Mouse (Mus musculus): ENCODE results near the gene Brinp2.

Brinp2 gene

DNA sequence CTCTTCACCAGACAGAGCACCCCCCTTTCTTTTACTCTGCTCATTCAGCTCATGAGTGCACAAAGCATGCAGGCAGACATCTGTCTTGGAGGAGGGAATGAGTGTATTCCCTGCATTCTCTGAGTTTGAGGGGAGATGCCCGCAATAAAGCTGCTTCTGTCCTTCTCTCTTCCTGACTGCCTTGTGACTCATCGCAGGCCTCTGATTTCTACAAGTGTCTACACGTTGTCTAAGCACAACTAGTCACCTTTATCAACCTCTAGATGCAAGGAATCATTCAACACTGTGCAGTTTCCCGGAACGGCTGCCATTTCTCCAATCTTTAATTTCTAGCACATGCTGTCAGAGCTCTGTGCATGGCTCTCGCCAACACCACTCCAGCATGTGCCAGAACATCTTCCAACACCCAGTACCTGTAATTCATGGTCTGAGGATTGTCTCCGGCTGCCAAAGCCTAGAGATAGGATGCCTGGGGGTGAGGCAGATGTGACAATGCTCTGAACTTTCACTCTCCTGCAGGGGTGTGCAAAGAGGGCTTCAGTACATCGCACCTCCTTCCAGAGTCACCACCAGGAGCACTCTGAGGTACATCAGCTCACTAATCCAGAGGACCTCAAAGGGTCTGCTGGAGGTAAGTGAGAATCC, 59.7 kb downstream of the Brinp2 start:
- DNase-seq (ENCODE audit: low read depth in 1 of 2, low spot score in 2 of 2): no peak

DNA sequence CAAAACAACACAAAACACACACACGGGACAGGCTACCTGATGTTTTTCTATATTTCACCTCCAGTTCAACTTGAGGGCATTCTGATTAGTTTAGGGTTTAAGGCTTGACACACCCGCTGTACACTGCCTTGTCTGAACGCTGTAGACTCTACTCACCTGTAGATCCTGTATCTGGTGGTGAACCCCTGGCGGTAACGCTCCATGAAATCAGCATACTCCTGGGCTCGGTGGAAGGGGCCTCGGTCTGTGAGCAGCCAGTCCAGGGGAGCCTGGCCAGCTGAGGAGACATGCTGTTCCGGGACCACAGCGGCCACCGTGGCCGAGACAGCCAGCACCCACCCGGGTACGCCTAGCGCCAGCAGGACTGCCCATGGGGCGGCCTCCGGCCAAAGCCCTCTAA, 60.9 kb downstream of the Brinp2 start:
- DNase-seq (ENCODE audit: low read depth in 1 of 2, low spot score in 2 of 2): no peak

DNA sequence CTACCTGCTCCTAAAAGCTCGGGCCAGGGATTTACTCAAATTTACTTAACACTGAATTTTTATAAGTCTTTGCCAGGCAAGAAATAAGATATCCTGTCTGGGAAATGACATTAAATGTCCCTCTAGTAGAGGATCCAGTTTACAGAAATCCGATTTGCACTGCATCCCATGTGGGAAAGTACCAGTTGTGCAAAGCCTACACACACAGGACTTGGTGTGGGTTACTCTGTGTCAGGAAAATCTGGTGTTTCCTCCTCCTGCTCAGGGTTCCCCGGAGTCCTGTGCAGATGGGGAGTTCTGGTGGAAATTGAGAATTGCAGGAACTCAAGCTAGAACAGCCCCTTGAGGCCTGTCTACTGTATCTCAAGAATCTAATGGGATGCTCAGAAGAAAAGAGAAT, 70.9 kb downstream of the Brinp2 start:
- no peak for DNase-seq (ENCODE audit: low read depth in 1 of 2, low spot score in 2 of 2)

DNA sequence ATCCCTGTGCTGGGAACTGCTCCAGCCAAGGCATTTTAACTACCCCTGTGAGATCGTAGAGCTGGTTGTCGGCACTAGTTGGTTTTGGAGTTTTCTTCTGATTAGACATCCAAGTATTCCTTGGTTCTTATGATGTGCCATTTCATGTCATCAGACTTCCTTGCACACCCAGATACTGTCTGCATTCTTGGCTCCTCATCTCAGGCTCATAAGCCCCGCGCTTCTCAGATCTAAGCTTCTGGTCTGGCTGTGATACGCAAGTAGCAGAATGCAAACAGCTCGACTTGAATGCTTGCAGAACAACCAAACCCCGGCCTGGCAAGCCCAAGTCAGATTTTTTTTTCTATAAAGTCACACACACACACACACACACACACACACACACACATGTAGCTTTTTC, 72.3 kb downstream of the Brinp2 start:
- DNase-seq (ENCODE audit: low read depth in 1 of 2, low spot score in 2 of 2): no peak

DNA sequence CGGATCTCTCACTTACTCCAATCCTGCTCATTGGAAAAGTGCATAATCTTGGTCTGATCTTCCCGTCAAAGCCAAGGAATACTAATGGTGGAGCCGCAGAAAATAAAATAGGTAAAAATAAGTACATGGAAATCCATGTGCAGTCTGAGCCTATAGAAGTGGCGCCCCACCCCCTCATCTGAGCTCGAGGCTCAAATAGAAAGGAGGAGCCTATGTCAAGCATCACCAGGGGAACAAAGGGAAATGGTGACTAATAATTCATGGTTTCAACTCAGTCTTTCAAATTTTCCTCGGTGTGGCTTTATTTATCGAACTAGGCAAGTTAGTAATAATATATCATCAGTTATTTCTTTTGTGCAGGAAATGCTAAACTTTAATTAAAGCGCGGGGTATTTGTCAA, 84.1 kb downstream of the Brinp2 start:
- DNase-seq (ENCODE audit: low read depth in 1 of 2, low spot score in 2 of 2): no peak

DNA sequence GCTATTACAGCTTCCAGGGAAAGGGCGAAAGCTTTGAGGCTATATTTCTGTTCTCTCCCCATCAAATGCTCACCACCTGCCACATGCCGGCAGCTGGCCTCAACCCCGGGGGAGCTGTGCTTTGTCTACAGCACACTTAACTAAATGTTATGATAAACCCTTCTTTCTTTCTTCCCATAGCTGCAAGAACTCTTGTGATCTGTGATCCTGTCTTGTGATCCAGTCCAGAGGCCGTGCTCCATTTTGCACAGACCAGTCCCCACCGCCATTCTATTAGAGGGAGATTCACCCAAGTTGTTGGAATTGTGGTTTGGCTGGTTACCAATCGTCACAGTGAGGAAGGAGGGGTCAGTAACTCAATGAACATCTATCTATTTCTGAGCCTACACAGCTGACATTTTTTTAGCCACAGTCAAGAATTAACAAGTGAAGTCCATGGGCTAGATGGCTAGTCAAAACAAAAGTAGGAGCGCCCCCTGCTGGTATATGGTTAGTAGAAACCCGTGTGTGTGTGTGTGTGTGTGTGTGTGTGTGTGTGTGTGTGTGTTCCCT, 89.0 kb downstream of the Brinp2 start:
- no peak for DNase-seq (ENCODE audit: low read depth in 1 of 2, low spot score in 2 of 2)

DNA sequence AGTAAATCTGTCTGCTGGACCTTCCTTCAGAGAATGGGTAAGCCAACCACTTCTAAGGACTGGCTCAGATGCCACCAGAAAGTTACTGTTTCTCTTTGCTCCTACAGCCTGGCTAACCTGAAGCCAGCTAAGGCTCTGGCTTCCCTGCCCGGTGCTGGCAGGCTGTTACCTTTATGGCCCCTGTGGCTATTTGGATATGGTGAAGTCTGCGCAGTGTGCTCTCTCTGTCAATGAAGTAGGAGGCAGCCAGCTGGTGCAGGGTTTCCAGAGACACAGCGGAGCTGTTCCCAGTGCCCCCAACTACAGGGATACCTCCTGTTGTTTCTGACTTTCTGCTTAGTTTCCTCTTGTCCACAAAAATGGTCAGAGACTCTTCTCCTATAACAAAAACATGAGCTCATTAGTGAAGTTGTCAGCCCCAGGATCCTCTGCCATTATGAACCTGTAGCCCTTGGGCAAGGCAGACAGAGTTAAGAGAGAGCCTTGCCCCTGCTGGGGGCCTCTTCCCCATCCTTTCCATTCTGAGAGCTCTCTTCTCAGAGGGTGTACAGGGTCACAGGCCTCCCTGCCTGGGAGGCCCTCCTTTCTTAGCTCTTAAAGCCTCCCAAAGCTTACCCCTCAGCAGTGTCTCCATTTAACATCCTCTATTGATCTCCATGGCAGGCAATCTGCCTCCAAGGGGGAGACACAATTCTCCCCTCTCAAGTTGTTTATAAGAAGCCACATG, 89.7 kb downstream of the Brinp2 start:
- DNase-seq (ENCODE audit: low read depth in 1 of 2, low spot score in 2 of 2): no peak

DNA sequence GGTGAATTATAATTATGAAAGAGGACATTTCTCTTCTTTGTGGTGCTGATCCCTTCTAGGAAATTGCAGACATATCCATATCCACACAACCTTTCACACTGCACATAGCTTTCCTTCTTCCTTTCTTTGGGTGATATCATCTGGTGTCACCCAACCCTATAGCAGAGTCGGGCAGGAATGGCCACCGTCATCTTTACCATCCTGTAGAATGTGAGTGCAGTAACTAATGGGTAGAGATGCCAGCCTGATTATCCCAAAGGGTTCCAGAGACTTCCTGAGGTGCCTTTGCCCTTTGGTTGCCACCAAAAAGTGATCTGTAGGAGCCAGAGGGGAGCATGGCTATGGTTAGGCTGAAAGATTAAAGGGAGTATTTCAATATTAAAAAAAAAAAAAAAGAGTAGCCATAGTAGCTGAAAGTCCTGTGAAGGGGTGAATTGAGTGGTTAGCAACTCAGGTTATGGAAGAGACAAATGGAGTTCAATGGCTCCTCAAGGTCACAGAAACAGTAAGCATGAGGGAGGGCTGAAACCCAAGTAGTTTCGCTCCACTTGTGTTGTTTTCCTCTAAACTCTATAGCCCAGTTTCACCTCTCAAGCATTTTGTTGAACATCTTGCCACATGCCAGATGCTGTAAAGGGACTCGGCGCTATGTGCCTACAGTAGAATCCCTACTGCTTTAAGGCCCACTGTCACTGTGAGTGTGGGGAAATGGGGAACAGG, 96.5 kb downstream of the Brinp2 start:
- no peak for DNase-seq (ENCODE audit: low read depth in 1 of 2, low spot score in 2 of 2)

DNA sequence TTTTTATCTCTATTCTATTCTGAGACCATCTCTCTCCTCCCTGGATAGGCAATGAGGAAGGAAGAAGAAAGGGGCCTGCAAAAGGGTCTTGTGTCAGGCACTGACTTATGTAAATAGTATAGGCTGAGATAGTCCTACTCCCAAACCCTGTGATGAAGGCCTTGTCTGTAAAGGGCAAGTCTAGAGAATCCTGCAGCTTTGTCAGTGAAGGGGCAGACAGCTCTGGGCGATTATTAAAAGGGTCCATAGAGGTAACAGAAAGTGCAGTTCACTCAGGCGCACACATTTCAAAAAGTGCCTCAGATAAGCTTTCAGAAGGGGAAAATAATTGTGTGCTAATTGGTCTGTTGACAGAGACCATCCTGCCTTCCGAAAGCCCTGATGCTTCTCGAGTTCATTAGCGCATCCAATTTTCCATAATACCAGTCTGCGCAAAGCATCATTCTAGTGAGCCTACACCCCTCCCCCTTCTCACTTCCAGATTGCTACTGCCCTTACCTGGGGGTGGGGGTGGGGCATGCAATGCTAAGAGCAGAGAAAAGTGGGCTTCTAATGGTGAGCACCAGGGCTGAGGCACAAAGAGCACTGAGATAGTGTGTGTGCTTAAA, 97.3 kb downstream of the Brinp2 start:
- no peak for DNase-seq (ENCODE audit: low read depth in 1 of 2, low spot score in 2 of 2)

DNA sequence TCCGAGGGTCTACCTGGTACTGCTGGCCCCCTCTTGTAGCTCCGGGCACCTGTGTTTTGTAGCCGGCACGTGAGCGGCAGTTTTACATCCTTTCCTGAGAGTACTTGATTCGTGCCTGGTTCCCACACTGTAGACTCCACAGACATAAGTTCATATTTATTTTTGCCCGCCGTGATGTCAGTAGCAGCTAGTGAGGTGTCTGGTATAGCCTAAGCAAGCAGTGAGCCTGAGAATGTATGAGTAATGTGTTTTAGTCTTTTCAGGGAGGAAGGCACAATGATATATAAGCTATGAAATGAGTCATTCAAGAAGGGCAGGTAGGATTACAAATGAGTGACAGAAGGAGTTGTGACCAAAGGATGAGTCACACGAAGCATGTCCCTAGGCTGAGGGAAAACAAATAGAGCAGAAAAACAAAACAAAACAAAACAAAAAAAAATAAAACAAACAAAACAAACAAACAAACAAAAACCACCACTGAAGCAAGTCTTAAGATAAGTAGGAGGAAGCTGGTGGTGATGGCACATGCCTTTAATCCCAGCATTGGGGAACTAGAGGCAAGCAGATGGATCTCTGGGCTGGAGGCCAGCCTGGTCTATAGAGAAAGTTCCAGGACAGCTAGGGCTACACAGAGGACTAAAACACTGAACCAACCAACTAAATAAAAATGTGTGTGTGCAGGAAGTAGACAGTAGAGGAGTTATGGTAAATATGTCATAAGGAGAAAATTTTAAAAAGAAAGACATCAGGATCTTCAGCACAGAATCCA, 100.0 kb downstream of the Brinp2 start:
- no peak for DNase-seq (ENCODE audit: low read depth in 1 of 2, low spot score in 2 of 2)

DNA sequence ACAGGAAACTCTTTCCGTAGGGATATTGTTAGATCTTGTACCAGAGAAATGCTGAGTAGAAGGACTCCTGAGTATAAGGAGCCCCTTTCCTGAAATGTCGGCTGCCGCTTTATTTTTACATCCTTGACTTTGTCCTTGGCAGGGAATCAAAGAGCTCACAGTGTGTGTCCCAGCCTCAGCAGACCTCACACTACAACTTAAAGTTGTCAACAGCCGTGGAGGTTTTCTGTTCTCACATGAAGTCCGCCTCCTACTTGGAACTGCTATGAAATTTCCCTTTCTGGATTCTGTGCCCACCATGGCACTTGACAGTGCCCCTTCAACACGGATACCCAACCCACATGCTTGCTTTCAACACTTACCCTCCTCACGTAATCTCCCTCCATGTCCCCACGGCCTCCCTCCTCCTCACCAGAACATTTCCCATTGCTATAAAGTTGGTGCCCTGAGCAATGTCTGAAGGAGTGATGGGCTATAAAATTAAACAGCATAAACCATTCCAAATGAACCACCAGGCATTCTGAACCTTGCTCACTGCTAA, 103.4 kb downstream of the Brinp2 start:
- no peak for DNase-seq (ENCODE audit: low read depth in 1 of 2, low spot score in 2 of 2)

DNA sequence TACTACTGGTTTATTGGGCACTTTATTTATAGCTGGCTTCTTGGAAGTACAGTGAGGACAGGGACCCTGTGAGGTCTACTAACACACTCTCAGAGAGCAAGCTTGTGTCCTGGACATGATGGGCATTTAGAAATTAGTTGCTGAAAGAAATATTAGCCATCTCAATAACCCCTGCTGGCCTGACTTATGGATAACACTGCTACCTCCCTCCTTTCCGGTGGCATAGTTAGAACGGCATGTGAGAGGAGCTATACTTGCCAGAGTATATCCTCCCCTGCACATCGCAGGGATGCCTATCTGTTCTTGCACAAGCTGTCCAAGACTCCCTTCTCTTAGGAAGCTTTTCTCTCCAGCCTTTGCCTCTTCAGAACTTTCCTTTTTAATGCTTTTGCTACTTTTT, 107.9 kb downstream of the Brinp2 start:
- no peak for DNase-seq (ENCODE audit: low read depth in 1 of 2, low spot score in 2 of 2)

DNA sequence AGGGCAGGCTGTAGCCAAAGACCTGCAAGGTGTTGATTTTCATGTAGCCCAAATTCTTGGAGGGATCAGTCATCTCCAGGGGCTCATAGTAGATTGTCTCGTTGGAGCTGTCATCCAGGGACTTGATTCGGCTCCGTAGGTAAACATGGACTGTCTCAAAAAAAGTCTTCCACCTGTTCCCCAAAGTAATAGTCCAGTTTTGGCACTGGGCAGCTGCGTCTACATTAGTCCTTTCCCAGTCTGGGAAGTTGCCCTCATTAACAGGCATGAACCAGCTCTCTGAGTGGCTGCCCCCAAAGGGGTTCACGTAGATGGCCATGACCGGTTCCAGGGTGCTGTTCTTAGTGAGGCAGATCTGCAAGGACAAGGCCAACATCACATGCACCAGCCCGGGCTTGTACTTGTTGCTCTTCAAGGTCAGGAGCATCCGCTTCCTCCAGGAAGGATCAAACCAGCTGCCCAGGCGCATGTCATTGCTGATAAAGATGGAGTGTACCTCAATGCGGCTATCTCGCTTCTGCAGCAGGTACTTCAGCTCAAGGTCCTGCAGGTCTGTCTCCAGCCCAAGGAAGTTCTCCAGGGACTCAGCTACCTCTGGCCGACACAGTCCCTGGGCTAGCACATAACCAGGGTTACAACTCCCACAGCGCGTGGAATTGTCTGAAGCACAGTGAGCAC, 109.5 kb downstream of the Brinp2 start:
- no peak for DNase-seq (ENCODE audit: low read depth in 1 of 2, low spot score in 2 of 2)

DNA sequence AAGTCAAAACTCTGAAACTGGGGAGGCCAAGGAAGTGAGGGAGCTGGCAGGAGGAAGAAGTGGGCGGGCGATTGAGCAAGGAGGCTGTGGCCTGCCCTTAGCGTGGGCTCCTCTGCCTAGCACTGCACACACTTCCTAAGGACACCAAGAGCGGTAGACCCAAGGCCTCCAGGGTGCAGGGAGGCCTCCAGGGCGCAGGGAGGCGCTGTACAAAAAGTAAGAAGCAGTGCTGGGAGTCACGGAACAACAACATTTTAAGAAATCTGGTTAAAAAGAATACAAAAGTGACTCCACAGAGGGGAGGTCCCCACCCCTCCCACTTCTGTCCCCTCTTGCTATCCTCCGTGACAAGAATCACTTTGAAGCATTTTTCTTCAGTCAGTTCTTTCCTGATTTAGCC, 110.6 kb downstream of the Brinp2 start:
- no peak for DNase-seq (ENCODE audit: low read depth in 1 of 2, low spot score in 2 of 2)

DNA sequence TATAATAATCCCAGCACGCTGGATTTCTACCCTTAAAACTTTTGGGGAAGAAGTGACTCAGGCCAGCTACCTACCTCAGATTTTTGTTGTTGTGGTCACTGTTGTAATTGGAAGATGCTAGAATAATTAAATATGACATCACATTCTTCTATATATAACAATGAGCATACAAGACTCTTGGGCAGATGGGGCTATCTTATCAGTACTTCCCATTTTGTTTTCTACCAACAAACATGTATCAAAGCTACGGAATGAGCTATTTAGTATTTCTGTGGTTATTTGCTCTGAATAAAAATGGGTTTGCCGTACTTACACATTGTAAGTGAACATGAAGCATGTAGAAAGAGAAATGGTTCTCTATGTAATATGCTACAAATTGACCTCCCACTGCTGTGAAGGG, 112.1 kb downstream of the Brinp2 start:
- no peak for DNase-seq (ENCODE audit: low read depth in 1 of 2, low spot score in 2 of 2)

DNA sequence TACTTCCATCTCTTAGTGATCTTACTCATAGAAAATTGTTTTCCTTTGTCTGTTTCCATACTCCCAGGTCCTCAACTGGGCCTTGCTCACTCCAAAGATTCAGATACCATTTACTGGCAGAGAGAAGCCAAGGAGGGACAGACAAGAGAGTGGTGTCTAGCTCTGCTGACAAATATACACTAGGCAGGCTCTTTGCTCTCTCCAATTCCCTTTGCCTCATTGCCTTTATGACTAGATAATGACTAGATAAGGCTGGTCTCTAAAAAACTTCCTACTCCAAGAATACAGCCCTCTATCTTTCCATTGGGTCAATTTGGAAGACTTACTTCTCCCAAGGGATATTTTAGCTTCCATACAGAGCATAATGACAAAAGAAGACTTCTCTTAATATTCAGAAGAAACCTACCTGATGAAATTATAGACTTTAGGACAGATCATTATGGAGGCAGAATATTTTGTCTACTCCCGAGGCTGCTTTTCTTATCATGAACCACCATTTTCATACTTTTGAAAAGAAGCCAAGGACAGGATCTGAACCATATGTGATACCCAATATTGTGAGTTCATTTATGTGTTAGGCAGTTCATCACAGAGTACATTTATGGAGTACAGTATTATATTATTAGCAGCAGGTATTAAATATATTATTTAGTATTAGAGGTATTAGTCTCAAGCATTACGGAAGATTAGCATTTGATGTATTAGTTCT, 114.1 kb downstream of the Brinp2 start:
- no peak for DNase-seq (ENCODE audit: low read depth in 1 of 2, low spot score in 2 of 2)

DNA sequence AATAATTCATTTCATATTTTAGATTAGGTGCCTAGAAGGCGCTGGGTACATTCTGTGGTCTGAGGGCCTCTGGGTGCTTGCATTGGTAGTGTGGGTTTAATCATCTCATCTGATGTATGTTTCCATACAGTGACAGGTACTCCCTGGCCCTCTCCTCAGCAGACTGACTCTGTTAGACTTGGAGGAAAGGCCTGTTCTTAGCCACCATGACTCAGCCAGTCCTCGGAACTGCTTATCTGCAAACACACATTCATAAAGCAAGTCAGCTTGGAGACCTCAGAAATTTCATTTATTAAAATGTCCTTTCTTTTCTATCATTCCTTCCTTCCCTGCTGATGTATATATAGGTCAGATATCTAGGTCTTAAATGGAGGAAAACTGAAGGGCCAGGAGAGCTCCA, 116.3 kb downstream of the Brinp2 start:
- DNase-seq (ENCODE audit: low read depth in 1 of 2, low spot score in 2 of 2): no peak

DNA sequence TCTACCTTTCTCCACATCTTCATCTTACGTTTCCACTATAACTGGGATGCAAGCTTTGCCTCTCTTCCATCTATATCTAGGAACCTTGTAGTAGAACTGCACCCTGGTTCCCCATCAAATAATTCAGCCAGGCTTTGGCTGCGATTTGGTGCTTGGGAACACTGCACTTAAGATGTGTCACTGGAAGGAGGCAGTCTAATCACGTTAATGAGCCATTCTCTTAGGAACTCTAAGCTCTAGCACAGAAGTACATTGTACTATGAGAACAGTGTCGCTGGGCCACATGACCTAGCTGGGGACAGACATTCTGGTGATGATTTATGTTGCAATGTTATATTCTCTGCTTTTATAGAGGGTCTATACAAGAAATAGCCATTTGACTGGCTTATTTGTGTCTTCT, 117.4 kb downstream of the Brinp2 start:
- DNase-seq (ENCODE audit: low read depth in 1 of 2, low spot score in 2 of 2): no peak

DNA sequence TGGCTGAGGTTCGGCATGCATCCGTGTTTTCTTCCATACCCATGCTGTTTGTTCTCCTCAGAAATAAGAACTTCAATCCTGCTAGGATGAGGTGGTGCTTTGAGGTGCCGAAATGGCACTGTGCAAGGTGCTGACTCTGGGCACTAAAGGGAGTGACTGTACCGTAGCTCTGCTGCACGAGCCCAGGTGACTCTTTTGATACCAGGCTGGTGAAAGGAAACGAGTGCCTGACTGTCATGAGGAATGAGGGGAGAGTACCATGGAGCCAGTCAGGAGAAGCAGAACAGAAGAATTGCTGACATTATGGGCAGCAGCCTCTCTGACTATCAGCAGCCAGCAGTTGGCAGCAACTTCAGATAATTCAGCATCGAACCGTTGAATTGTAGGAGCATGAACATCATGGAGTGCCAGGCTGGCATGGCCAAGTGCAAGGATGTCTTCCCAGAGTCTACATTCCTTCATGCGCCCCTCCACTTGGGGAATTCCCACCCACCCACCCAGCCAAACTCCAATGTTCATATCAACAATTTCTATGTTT, 127.4 kb downstream of the Brinp2 start:
- DNase-seq (ENCODE audit: low read depth in 1 of 2, low spot score in 2 of 2): no peak

Measured in monocyte, adult 2 months (primary cell).